Mouse (Mus musculus): Measurements from ENCODE around the gene Trrap.

DNA sequence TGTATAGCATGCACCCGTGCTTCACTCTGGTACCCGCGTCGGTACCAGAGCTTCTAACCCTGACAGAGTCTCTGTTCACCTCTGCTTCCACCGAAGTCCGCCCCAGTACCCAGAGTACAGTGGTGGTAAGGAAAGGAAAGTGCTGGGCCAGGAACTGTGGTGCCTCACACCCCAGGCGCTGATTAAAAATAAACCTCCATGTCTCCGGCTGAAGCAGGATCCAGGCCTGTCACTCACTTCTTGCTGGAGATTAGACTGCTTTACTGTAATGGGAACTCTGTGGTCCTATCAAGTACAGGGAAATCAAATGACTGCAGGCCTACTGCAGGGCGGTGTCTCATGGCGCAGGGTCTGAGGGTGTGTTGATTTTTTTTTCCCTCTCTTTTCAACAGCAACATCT, 39.4 kb downstream of the Trrap start:
- TF ChIP-seq POLR2A (IDR thresholded peaks at IDR 0.05; ENCODE audit: low read depth, low read length) (no peak), CTCF (IDR thresholded peaks at IDR 0.05; ENCODE audit: extremely low read depth, insufficient read length, insufficient replicate concordance, low read depth, low read length) (no peak)

All from small intestine, adult 2 months (tissue).